Mouse (Mus musculus): ENCODE data around the gene Trim12c.
"Not testable (repeated sequence)": the region's sequence is repeated elsewhere in the genome, so short reads cannot be mapped to it uniquely, and the experiment has no call there.

Gene Trim12c

GRCm38 (mm10) chr7:104352717-104353599, at the start of gene Trim12c:
Gene Trim12c (minus strand): TSS chr7:104353362.
- peak; percentile 20 to 69 for DNase-seq (ENCODE audit: low spot score in 2 of 2)

- DNase-seq (ENCODE audit: low spot score in 2 of 2), result no peak
Observed at GRCm38 (mm10) chr7:104401140-104401539, 48.0 kb upstream of the Trim12c start.

GRCm38 (mm10) chr7:104400698-104401097, 47.5 kb upstream of the Trim12c start, which contains the start of gene Trim30c:
Gene Trim30c (minus strand): TSS chr7:104400837.
- no peak for DNase-seq (ENCODE audit: low spot score in 2 of 2)

GRCm38 (mm10) chr7:104398492-104398891, 45.3 kb upstream of the Trim12c start:
- no peak for DNase-seq (ENCODE audit: low spot score in 2 of 2)

GRCm38 (mm10) chr7:104369736-104370414, 16.7 kb upstream of the Trim12c start, which contains the start of gene Trim30b:
Gene Trim30b (minus strand): TSS chr7:104369884.
- peak in 1 of 2 experiments; percentile 36 for DNase-seq (ENCODE audit: low spot score in 2 of 2)

- DNase-seq (ENCODE audit: low spot score in 2 of 2), result no peak
Observed at GRCm38 (mm10) chr7:104366339-104366738, 13.2 kb upstream of the Trim12c start.

- DNase-seq (ENCODE audit: low spot score in 2 of 2), result no peak
Observed at GRCm38 (mm10) chr7:104353600-104353967, 422 bp upstream of the Trim12c start.

GRCm38 (mm10) chr7:104348043-104348442, 5.1 kb downstream of the Trim12c start:
- not testable (repeated sequence) for DNase-seq (ENCODE audit: low spot score in 2 of 2)

GRCm38 (mm10) chr7:104340744-104341143, 12.4 kb downstream of the Trim12c start:
- DNase-seq (ENCODE audit: low spot score in 2 of 2), result not testable (repeated sequence)

- DNase-seq (ENCODE audit: low spot score in 2 of 2), result not testable (repeated sequence)
Observed at GRCm38 (mm10) chr7:104335547-104335946, 17.6 kb downstream of the Trim12c start.

- DNase-seq (ENCODE audit: low spot score in 2 of 2), result not testable (repeated sequence)
Observed at GRCm38 (mm10) chr7:104329171-104329570, 24.0 kb downstream of the Trim12c start, which contains the start of gene Trim34b. Gene Trim34b (plus strand): TSS chr7:104329471.

GRCm38 (mm10) chr7:104322028-104322427, 31.1 kb downstream of the Trim12c start:
- DNase-seq (ENCODE audit: low spot score in 2 of 2), result no peak

- DNase-seq (ENCODE audit: low spot score in 2 of 2), result not testable (repeated sequence)
Observed at GRCm38 (mm10) chr7:104315369-104316080, 37.6 kb downstream of the Trim12c start, which contains the start of gene Trim12a. Gene Trim12a (minus strand): TSS chr7:104315466.

- peak in 1 of 2 experiments; percentile 8 for DNase-seq (ENCODE audit: low spot score in 2 of 2)
Observed at GRCm38 (mm10) chr7:104314796-104315353, 38.3 kb downstream of the Trim12c start.

- DNase-seq (ENCODE audit: low spot score in 2 of 2), result no peak
Observed at GRCm38 (mm10) chr7:104291638-104292400, 61.3 kb downstream of the Trim12c start.

GRCm38 (mm10) chr7:104290641-104291040, 62.5 kb downstream of the Trim12c start:
- no peak for DNase-seq (ENCODE audit: low spot score in 2 of 2)

Data from spleen, postnatal 10 days (tissue).